Mouse (Mus musculus) MEL (cell line): ENCODE results near the gene Tcf7l2. TPM values are rescaled to one million over a fixed set of nuclear protein-coding genes. Genes with fewer than 3 reads are reported as not detected.

Experiments
- DNase-seq: peaks from one replicate; pipeline ENCODE4 v3.0.0; 2011; ENCODE audit warnings: low read depth, low spot score
- H3K27ac ChIP-seq: 2 replicates; pipeline ENCODE4 v1.5.1; 2012; ENCODE audit warnings: low read depth, mild to moderate bottlenecking, control low read depth, low read length, moderate library complexity; ENCODE audit not compliant: control insufficient read depth
- H3K27me3 ChIP-seq, 2 experiments: fragments of 150-350 bp in 1 of 2; sonication (generic) in 1 of 2; 2 replicates each; pipeline ENCODE4 v1.6.1; 2012; ENCODE audit warnings: low read length in 2 of 2, mild to moderate bottlenecking in 2 of 2, improper control_type of control experiment in 1 of 2, moderate library complexity in 1 of 2; ENCODE audit not compliant: insufficient read depth in 2 of 2, control insufficient read depth in 1 of 2
- H3K36me3 ChIP-seq, 2 experiments: 2 replicates each; pipeline ENCODE4 v1.6.1; 2012 to 2014; ENCODE audit warnings: low read length in 2 of 2, improper control_type of control experiment in 1 of 2, inconsistent platforms in 1 of 2, mild to moderate bottlenecking in 1 of 2; ENCODE audit not compliant: insufficient read depth in 2 of 2, control insufficient read depth in 1 of 2
- H3K4me1 ChIP-seq, 2 experiments: fragments of 150-350 bp in 1 of 2; sonication (generic) in 1 of 2; 2 replicates each; pipeline ENCODE4 v1.6.1; 2012; ENCODE audit warnings: low read length in 2 of 2, improper control_type of control experiment in 1 of 2, mild to moderate bottlenecking in 1 of 2; ENCODE audit not compliant: insufficient read depth in 2 of 2, control insufficient read depth in 1 of 2
- H3K4me3 ChIP-seq, 2 experiments: fragments of 150-350 bp in 1 of 2; sonication (generic) in 1 of 2; 2 replicates each; pipeline ENCODE4 v1.5.1; 2012; ENCODE audit warnings: low read depth in 2 of 2, low read length in 2 of 2, mild to moderate bottlenecking in 2 of 2, moderate library complexity in 2 of 2, control low read depth in 1 of 2, improper control_type of control experiment in 1 of 2; ENCODE audit not compliant: control insufficient read depth in 1 of 2, insufficient read depth in 1 of 2
- H3K79me2 ChIP-seq: 2 replicates; pipeline ENCODE4 v1.6.1; 2012; ENCODE audit warnings: mild to moderate bottlenecking, low read length, moderate library complexity; ENCODE audit not compliant: control insufficient read depth, poor library complexity, insufficient read depth
- H3K9ac ChIP-seq: 2 replicates; pipeline ENCODE4 v1.6.1; 2012; ENCODE audit warnings: low read depth, mild to moderate bottlenecking, control low read depth, low read length, moderate library complexity; ENCODE audit not compliant: control insufficient read depth, poor library complexity, severe bottlenecking
- H3K9me3 ChIP-seq: fragments of 150-350 bp; sonication (generic); replicated peaks from 2 replicates; pipeline ENCODE4 v1.6.1; 2012; ENCODE audit warnings: mild to moderate bottlenecking, low read length, improper control_type of control experiment, moderate library complexity; ENCODE audit not compliant: insufficient read depth
- CHD1 ChIP-seq: IDR thresholded peaks from 2 replicates; pipeline ENCODE4 v1.6.1; 2012; ENCODE audit warnings: low read depth, mild to moderate bottlenecking, inconsistent platforms, low read length, improper control_type of control experiment
- E2F4 ChIP-seq: IDR thresholded peaks from 2 replicates; pipeline ENCODE4 v1.6.1; 2011; ENCODE audit warnings: low read depth, low read length, improper control_type of control experiment, borderline replicate concordance
- GATA1 ChIP-seq: IDR thresholded peaks from 2 replicates; pipeline ENCODE4 v1.6.1; 2011; ENCODE audit warnings: low read depth, low read length, improper control_type of control experiment
- JUND ChIP-seq: IDR thresholded peaks from 2 replicates; pipeline ENCODE4 v1.6.1; 2011; ENCODE audit warnings: low read depth, mild to moderate bottlenecking, improper control_type of control experiment, low read length
- KAT2A ChIP-seq: conservative IDR thresholded peaks from 2 replicates; pipeline ENCODE4 v1.6.1; 2012; ENCODE audit warnings: low read depth, low read length, improper control_type of control experiment, inconsistent platforms
- MAFK ChIP-seq: IDR thresholded peaks from 2 replicates; pipeline ENCODE4 v1.6.1; 2011; ENCODE audit warnings: low read depth, mild to moderate bottlenecking, low read length, improper control_type of control experiment, borderline replicate concordance
- MXI1 ChIP-seq: IDR thresholded peaks from 2 replicates; pipeline ENCODE4 v1.6.1; 2011; ENCODE audit warnings: mild to moderate bottlenecking, low read depth, low read length, improper control_type of control experiment
- MYB ChIP-seq: IDR thresholded peaks from 2 replicates; pipeline ENCODE4 v1.6.1; 2011; ENCODE audit warnings: mild to moderate bottlenecking, low read depth, low read length, improper control_type of control experiment
- MYC ChIP-seq: IDR thresholded peaks from 2 replicates; pipeline ENCODE4 v1.6.1; 2011; ENCODE audit warnings: low read depth, mild to moderate bottlenecking, low read length, improper control_type of control experiment, moderate library complexity
- NELFE ChIP-seq: IDR thresholded peaks from 2 replicates; pipeline ENCODE4 v1.6.1; 2011; ENCODE audit warnings: low read depth, low read length, improper control_type of control experiment
- NRF1 ChIP-seq: IDR thresholded peaks from 2 replicates; pipeline ENCODE4 v1.6.1; 2014; ENCODE audit warnings: low read depth, mild to moderate bottlenecking, inconsistent platforms, low read length, improper control_type of control experiment, moderate library complexity; ENCODE audit not compliant: poor library complexity, insufficient read depth, severe bottlenecking
- POLR2A ChIP-seq, 2 experiments: IDR thresholded peaks; 2 replicates each; pipeline ENCODE4 v1.6.1; 2011 to 2012; ENCODE audit warnings: low read length in 2 of 2, mild to moderate bottlenecking in 2 of 2, control low read depth in 1 of 2, improper control_type of control experiment in 1 of 2, low read depth in 1 of 2, moderate library complexity in 1 of 2; ENCODE audit not compliant: control insufficient read depth in 1 of 2, insufficient read depth in 1 of 2, poor library complexity in 1 of 2
- POLR2AphosphoS2 ChIP-seq: IDR thresholded peaks from 2 replicates; pipeline ENCODE4 v1.6.1; 2011; ENCODE audit warnings: low read length, improper control_type of control experiment
- RAD21 ChIP-seq: IDR thresholded peaks from 2 replicates; pipeline ENCODE4 v1.6.1; 2011; ENCODE audit warnings: mild to moderate bottlenecking, low read depth, low read length, improper control_type of control experiment
- SMC3 ChIP-seq: IDR thresholded peaks from 2 replicates; pipeline ENCODE4 v1.6.1; 2011; ENCODE audit warnings: low read depth, low read length, improper control_type of control experiment
- TBP ChIP-seq: IDR thresholded peaks from 2 replicates; pipeline ENCODE4 v1.8.0; 2011; ENCODE audit warnings: low read depth, low read length, improper control_type of control experiment
- ZC3H11A ChIP-seq: IDR thresholded peaks from 2 replicates; pipeline ENCODE4 v1.6.1; 2012; ENCODE audit warnings: low read depth, mild to moderate bottlenecking, inconsistent platforms, low read length, improper control_type of control experiment
- ZKSCAN1 ChIP-seq: IDR thresholded peaks from 2 replicates; pipeline ENCODE4 v1.6.1; 2012; ENCODE audit warnings: low read depth, mild to moderate bottlenecking, inconsistent platforms, low read length, improper control_type of control experiment, moderate library complexity
- polyA plus RNA-seq, 2 experiments: library from polyadenylated mRNA; stranded (reverse) in 1 of 2; unstranded in 1 of 2; fragments of >175 nt in 1 of 2; fragments of >200 nt in 1 of 2; gene quantifications; 2 replicates each; pipeline versions ENCODE4 v1.2.1 to v1.2.4; 2012; ENCODE audit warnings: low replicate concordance in 2 of 2, low read depth in 1 of 2; ENCODE audit not compliant: insufficient read length in 2 of 2, insufficient read depth in 1 of 2, missing spikeins in 1 of 2
- total RNA-seq: library from RNA; depleted of rRNA; stranded (reverse); fragments of 300-350 nt; gene quantifications from 2 replicates; pipeline ENCODE4 v1.2.3, GENCODE M21; 2012

Gene Tcf7l2
- total and polyA plus RNA-seq, 3 experiments = 0.65 to 12.8 TPM; not detected in 1

GRCm38 (mm10) chr19:55781681-55782080 is 40.1 kb downstream of the Tcf7l2 start:
- Histone ChIP-seq H3K79me2 (no peaks in the 10 kb centered on the region), H3K36me3 (no peaks in the 10 kb centered on the region), H3K27me3 (peaks cover 11 to 26% of the 10 kb centered on the region in 2 experiments), H3K9ac (no peak overlapping the region), H3K9me3 (no peaks in the 10 kb centered on the region), H3K4me1 (no peaks in the 10 kb centered on the region), H3K4me3 (no peak overlapping the region), H3K27ac (no peak overlapping the region)
- TF ChIP-seq E2F4 (no peak), MYC (no peak), MXI1 (no peak), POLR2A (IDR thresholded peaks at IDR 0.05; ENCODE audit: control insufficient read depth in 1 of 2, insufficient read depth in 1 of 2, low read depth in 1 of 2, low read length in 2 of 2, poor library complexity in 1 of 2) (no peak), NELFE (no peak), JUND (no peak), KAT2A (no peak), GATA1 (no peak)
- DNase-seq = no peak

- TF ChIP-seq NRF1 (no peak), CHD1 (no peak), JUND (no peak), RAD21 (no peak), MYB (no peak), MXI1 (no peak), MYC (no peak), ZC3H11A (no peak), MAFK (no peak), SMC3 (no peak), POLR2A (IDR thresholded peaks at IDR 0.05; ENCODE audit: control insufficient read depth in 1 of 2, insufficient read depth in 1 of 2, low read depth in 1 of 2, low read length in 2 of 2, poor library complexity in 1 of 2) (no peak), TBP (no peak), NELFE (no peak), POLR2AphosphoS2 (no peak), KAT2A (no peak), ZKSCAN1 (no peak)
- no peak for DNase-seq
- no peak overlapping the region for H3K4me3 ChIP-seq
- H3K79me2 ChIP-seq = no peaks in the 10 kb centered on the region
- H3K9me3 ChIP-seq = no peaks in the 10 kb centered on the region
- no peaks in the 10 kb centered on the region for H3K36me3 ChIP-seq
- no peak overlapping the region for H3K27ac ChIP-seq
- H3K4me1 ChIP-seq = no peaks in the 10 kb centered on the region
- peaks cover 11 to 22% of the 10 kb centered on the region in 2 experiments for H3K27me3 ChIP-seq
- H3K9ac ChIP-seq = no peak overlapping the region
Measured at GRCm38 (mm10) chr19:55784796-55785418, 43.3 kb downstream of the Tcf7l2 start.
